ENCODE assay signal across 10 mouse cellular contexts in the genomic region with DNA sequence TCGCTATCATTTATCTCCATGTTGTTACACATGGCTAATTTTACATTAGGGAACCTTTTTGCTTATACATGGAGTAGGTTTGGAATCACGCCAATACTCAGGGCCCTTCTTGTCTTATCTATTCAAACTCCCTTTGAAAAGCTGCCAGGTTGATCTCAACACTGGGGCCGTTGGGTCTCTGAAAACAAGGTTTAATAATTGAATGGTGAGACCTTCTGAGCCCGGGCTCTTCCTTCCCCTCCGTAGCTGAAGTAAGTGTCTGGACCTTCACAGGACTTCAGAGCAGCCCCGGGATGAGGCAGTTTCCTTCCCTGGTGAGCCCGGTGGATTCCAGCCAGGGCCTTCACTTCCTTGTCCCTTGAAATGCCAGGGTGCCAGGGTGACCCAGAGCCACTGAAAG. TPM values are rescaled to one million over a fixed set of nuclear protein-coding genes. Genes with fewer than 3 reads are reported as not detected.
A peak's percentile ranks its signal among the peaks of the same experiment; 100 is the strongest.
DNase-seq lines count a peak whose midpoint lies in the region; ATAC-seq and TF ChIP-seq lines count a peak whose summit lies in the region.
"Had no signal": no experiment of that assay in that cellular context is flagged by ENCODE, and none has a peak within 500 bp of the region (broad histone marks: within the 10 kb centered on the region; RNA-seq: fewer than 3 reads in every experiment).

No protein-coding gene starts in this region.

- H3K36me3 ChIP-seq in midbrain, embryonic 14.5 days (ENCODE audit: control insufficient read depth, insufficient read depth, low read length), result no peaks in the 10 kb centered on the region
- H3K36me3 ChIP-seq in midbrain, postnatal 0 days (ENCODE audit: insufficient read depth, low read length), result no peaks in the 10 kb centered on the region
- no peaks in the 10 kb centered on the region for H3K36me3 ChIP-seq in heart, embryonic 13.5 days
- H3K36me3 ChIP-seq in liver, embryonic 12.5 days, result 0 out of 2 replicates have a peak, but pooled peaks cover 6% of the 10 kb centered on the region
- H3K36me3 ChIP-seq: hindbrain, embryonic 15.5 days; midbrain, embryonic 15.5 days had no signal

- H3K4me2 ChIP-seq in midbrain, embryonic 14.5 days (ENCODE audit: low read length), result no peak overlapping the region
- no peak overlapping the region for H3K4me2 ChIP-seq in midbrain, postnatal 0 days (ENCODE audit: low read depth, low read length, poor library complexity, severe bottlenecking)
- H3K4me2 ChIP-seq in heart, embryonic 13.5 days, result peak overlapping the region; percentile 53
- peak overlapping the region; percentile 55 for H3K4me2 ChIP-seq in liver, embryonic 12.5 days
- H3K4me2 ChIP-seq: hindbrain, embryonic 15.5 days; midbrain, embryonic 15.5 days had no signal

- peaks cover 44% of the 10 kb centered on the region for H3K4me1 ChIP-seq in midbrain, embryonic 14.5 days (ENCODE audit: control insufficient read depth, insufficient read depth, low read length)
- peaks cover 11% of the 10 kb centered on the region for H3K4me1 ChIP-seq in midbrain, postnatal 0 days (ENCODE audit: insufficient read depth, low read length)
- peaks cover 91% of the 10 kb centered on the region for H3K4me1 ChIP-seq in heart, embryonic 13.5 days
- H3K4me1 ChIP-seq in liver, embryonic 12.5 days, result peaks cover 96% of the 10 kb centered on the region

- H3K9me3 ChIP-seq in midbrain, embryonic 14.5 days (ENCODE audit: control insufficient read depth, low read length), result no peaks in the 10 kb centered on the region
- H3K9me3 ChIP-seq in midbrain, postnatal 0 days (ENCODE audit: low read length), result no peaks in the 10 kb centered on the region
- H3K9me3 ChIP-seq in heart, embryonic 13.5 days, result no peaks in the 10 kb centered on the region
- H3K9me3 ChIP-seq in liver, embryonic 12.5 days (replicated peaks), result no peaks in the 10 kb centered on the region
- H3K9me3 ChIP-seq: hindbrain, embryonic 15.5 days; midbrain, embryonic 15.5 days had no signal

- ATAC-seq in midbrain, embryonic 14.5 days (ENCODE audit: low FRiP score, low TSS enrichment), result no peak
- ATAC-seq in midbrain, postnatal 0 days (ENCODE audit: low FRiP score), result no peak
- ATAC-seq in heart, embryonic 13.5 days (ENCODE audit: extremely low read depth, insufficient number of reproducible peaks, low FRiP score, low TSS enrichment), result no peak
- ATAC-seq in liver, embryonic 12.5 days, result no peak
- ATAC-seq: midbrain, embryonic 15.5 days had no signal

- H3K9ac ChIP-seq in midbrain, embryonic 14.5 days (replicated peaks; ENCODE audit: low read length), result no peak overlapping the region
- H3K9ac ChIP-seq in midbrain, postnatal 0 days (replicated peaks; ENCODE audit: low read length, poor library complexity, severe bottlenecking), result no peak overlapping the region
- H3K9ac ChIP-seq in heart, embryonic 13.5 days, result 0 out of 2 replicates have a peak overlapping the region, but pooled peaks have one; percentile 45
- H3K9ac ChIP-seq in liver, embryonic 12.5 days, result peak overlapping the region; percentile 47
- H3K9ac ChIP-seq: hindbrain, embryonic 15.5 days; midbrain, embryonic 15.5 days had no signal

- no peak overlapping the region for H3K27ac ChIP-seq in midbrain, embryonic 14.5 days (replicated peaks; ENCODE audit: low read depth, low read length)
- H3K27ac ChIP-seq in midbrain, postnatal 0 days (ENCODE audit: low read depth, low read length), result no peak overlapping the region
- H3K27ac ChIP-seq in heart, embryonic 13.5 days (replicated peaks), result peak overlapping the region; percentile 57
- peak overlapping the region; percentile 89 for H3K27ac ChIP-seq in liver, embryonic 12.5 days
- H3K27ac ChIP-seq: hindbrain, embryonic 15.5 days; midbrain, embryonic 15.5 days had no signal

- TF ChIP-seq CTCF in midbrain, postnatal 0 days (IDR thresholded peaks at IDR 0.05), result no peak

- no peak overlapping the region for H3K4me3 ChIP-seq in midbrain, embryonic 14.5 days (replicated peaks; ENCODE audit: low read depth, low read length)
- no peak overlapping the region for H3K4me3 ChIP-seq in midbrain, postnatal 0 days (ENCODE audit: low read depth, low read length)
- 0 out of 2 replicates have a peak overlapping the region, but pooled peaks have one; percentile 5 for H3K4me3 ChIP-seq in heart, embryonic 13.5 days
- peak overlapping the region; percentile 18; the same call in 1 of the 2 replicates for H3K4me3 ChIP-seq in liver, embryonic 12.5 days
- H3K4me3 ChIP-seq: hindbrain, embryonic 15.5 days; midbrain, embryonic 15.5 days had no signal

- peak; percentile 44 for DNase-seq in midbrain, embryonic 14.5 days
- no peak for DNase-seq in midbrain, postnatal 0 days (ENCODE audit: low spot score)
- no peak for DNase-seq in spleen, adult 12 weeks (ENCODE audit: low spot score)
- DNase-seq in gastrocnemius, postnatal 10 days, result no peak
- no peak for DNase-seq in ovary, postnatal 14 days (ENCODE audit: low spot score)
- no peak for DNase-seq in gastrocnemius, adult 8-10 months (ENCODE audit: low spot score in 2 of 2)

- no peaks in the 10 kb centered on the region for H3K27me3 ChIP-seq in midbrain, embryonic 14.5 days (ENCODE audit: control insufficient read depth, insufficient read depth, low read length)
- no peaks in the 10 kb centered on the region for H3K27me3 ChIP-seq in midbrain, postnatal 0 days (ENCODE audit: insufficient read depth, low read length)
- peaks cover 3% of the 10 kb centered on the region; the same call in 1 of the 2 replicates for H3K27me3 ChIP-seq in heart, embryonic 13.5 days (replicated peaks)
- no peaks in the 10 kb centered on the region for H3K27me3 ChIP-seq in liver, embryonic 12.5 days (replicated peaks)
- H3K27me3 ChIP-seq: hindbrain, embryonic 15.5 days; midbrain, embryonic 15.5 days had no signal

- WGBS in midbrain, embryonic 14.5 days, result 70% methylated on average over 7 of the region's 7 CpGs
- 48% methylated on average over 7 of the region's 7 CpGs for WGBS in midbrain, postnatal 0 days
- WGBS in heart, embryonic 13.5 days, result 8% methylated on average over 7 of the region's 7 CpGs
- 38% methylated on average over 7 of the region's 7 CpGs for WGBS in liver, embryonic 12.5 days (ENCODE audit: insufficient replicate concordance)

RNA-seq across cellular contexts. Expression of a gene that starts 5.6 kb away (rescaled TPM):
- 4.5 and 5.2 TPM in 2 replicates for polyA plus RNA-seq in midbrain, embryonic 14.5 days (2014; fragmentation: Nextera tagmentation; extraction: Ambion mirVana)
- total RNA-seq in midbrain, postnatal 0 days (2014; rRNA removed), result 20.5 and 22.7 TPM in 2 replicates
- 2.6 and 2.8 TPM in 2 replicates for polyA plus RNA-seq in midbrain, postnatal 0 days (2015; fragmentation: Nextera tagmentation; extraction: Ambion mirVana)
- polyA plus RNA-seq in heart, embryonic 13.5 days (2015; fragmentation: Nextera tagmentation; extraction: Ambion mirVana), result 2.4 TPM in 2 replicates
- 1.9 TPM in 2 replicates for polyA plus RNA-seq in liver, embryonic 12.5 days (2016; fragmentation: Nextera tagmentation; extraction: Ambion mirVana)
- total RNA-seq in gastrocnemius, postnatal 10 days (2021), result 1 to 10 TPM; 1.3 to 3.3 TPM
- total RNA-seq in gastrocnemius, adult 8-10 months (2022), result 1 to 10 TPM in 3 of 4 experiments, under 1 TPM in 1; 0.61 to 1.5 (median 1.2) TPM

Comparison
In these comparisons a context has a peak if more than half of its experiments do, and no peak if none do; other contexts are left out.
1. H3K27ac ChIP-seq: peak in heart, embryonic 13.5 days (single experiment) and liver, embryonic 12.5 days (single experiment); none in midbrain, embryonic 14.5 days (single experiment) and midbrain, postnatal 0 days (single experiment).
2. H3K4me2 ChIP-seq: peak in heart, embryonic 13.5 days (single experiment) and liver, embryonic 12.5 days (single experiment); none in midbrain, embryonic 14.5 days (single experiment) and midbrain, postnatal 0 days (single experiment).
3. H3K4me3 ChIP-seq: peak in heart, embryonic 13.5 days (single experiment) and liver, embryonic 12.5 days (single experiment); none in midbrain, embryonic 14.5 days (single experiment) and midbrain, postnatal 0 days (single experiment).
4. H3K9ac ChIP-seq: peak in heart, embryonic 13.5 days (single experiment) and liver, embryonic 12.5 days (single experiment); none in midbrain, embryonic 14.5 days (single experiment) and midbrain, postnatal 0 days (single experiment).